9 mouse cellular contexts compared by ENCODE assay signal in the genomic region with DNA sequence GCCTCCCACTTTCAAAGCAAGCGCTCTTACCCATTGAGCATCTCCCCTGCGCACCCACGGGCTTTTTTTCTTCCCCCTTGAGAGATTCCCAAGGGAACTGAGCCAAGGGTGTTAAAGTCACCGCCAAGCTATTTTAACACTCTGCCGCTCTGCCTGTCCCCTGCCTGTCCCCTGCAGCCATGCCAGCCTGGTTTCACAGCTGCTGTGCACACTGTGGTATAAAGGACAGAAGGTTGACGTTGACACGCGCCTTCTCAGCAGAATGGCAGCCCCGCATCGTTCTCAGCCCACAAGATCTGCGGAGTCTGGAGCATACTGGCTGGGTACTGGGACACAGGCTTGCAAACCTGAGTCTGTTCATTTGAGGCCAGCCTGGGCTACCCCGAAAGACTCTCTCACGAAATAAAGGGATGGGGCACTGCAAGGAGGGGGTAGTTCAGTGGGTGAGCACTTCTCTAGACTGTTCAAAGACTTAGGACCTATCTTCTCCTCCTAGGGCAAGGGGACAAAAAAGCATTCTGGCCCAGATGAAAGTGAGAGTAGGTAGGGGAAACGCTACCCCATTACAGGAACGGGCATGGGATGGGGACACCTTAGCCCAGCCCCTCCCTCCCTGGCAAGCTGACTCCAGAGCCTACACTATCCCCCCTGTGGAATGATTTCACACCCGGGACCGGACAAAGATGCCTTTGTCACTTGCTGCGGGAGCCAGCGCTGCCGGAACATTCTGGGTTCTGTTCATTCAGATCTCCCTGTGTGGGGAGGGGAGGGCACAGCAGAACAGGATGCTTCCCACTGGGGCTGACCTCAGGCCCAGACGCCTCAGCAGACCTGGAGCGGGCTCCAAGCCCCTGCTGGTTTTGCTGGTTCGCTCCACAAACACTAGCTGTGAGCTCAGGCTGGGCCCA. TPM values are rescaled to one million over a fixed set of nuclear protein-coding genes. Genes with fewer than 3 reads are reported as not detected.
DNase-seq lines count a peak whose midpoint lies in the region; ATAC-seq lines count a peak whose summit lies in the region.
"Had no signal": no experiment of that assay in that cellular context is flagged by ENCODE, and none has a peak within 500 bp of the region (broad histone marks: within the 10 kb centered on the region; RNA-seq: fewer than 3 reads in every experiment).

No protein-coding gene starts in this region.

- WGBS in embryonic facial prominence, embryonic 13.5 days = 61% methylated on average over 23 of the region's 23 CpGs
- WGBS in limb, embryonic 15.5 days = 54% methylated on average over 23 of the region's 23 CpGs

- H3K36me3 ChIP-seq in embryonic facial prominence, embryonic 13.5 days = peaks cover 12% of the 10 kb centered on the region
- H3K36me3 ChIP-seq in limb, embryonic 15.5 days = no peaks in the 10 kb centered on the region

- H3K4me3 ChIP-seq in embryonic facial prominence, embryonic 13.5 days = no peak overlapping the region
- H3K4me3 ChIP-seq in limb, embryonic 15.5 days = no peak overlapping the region

- H3K27me3 ChIP-seq in embryonic facial prominence, embryonic 13.5 days = no peaks in the 10 kb centered on the region
- no peaks in the 10 kb centered on the region for H3K27me3 ChIP-seq in limb, embryonic 15.5 days

- 0 out of 2 replicates have a peak, but pooled peaks cover 4% of the 10 kb centered on the region for H3K9me3 ChIP-seq in embryonic facial prominence, embryonic 13.5 days
- H3K9me3 ChIP-seq in limb, embryonic 15.5 days = no peaks in the 10 kb centered on the region

- peak; percentile 51 for DNase-seq in embryo, embryonic 11 days
- no peak for DNase-seq in embryo, embryonic 10 days (ENCODE audit: low spot score)
- DNase-seq in heart, postnatal 4 days = peak; percentile 52
- DNase-seq in yolk sac, embryonic 10.5 days (ENCODE audit: low spot score) = no peak
- no peak for DNase-seq in spleen, postnatal 10 days (ENCODE audit: low spot score in 2 of 2)
- DNase-seq in thymus, postnatal 36 days = no peak
- DNase-seq: lung, embryonic 14.5 days had no signal

- peaks cover 22% of the 10 kb centered on the region for H3K4me1 ChIP-seq in embryonic facial prominence, embryonic 13.5 days
- peaks cover 21% of the 10 kb centered on the region for H3K4me1 ChIP-seq in limb, embryonic 15.5 days

- H3K27ac ChIP-seq in embryonic facial prominence, embryonic 13.5 days = peak overlapping the region; percentile 39
- H3K27ac ChIP-seq in limb, embryonic 15.5 days = peak overlapping the region; percentile 72

- H3K4me2 ChIP-seq in embryonic facial prominence, embryonic 13.5 days = no peak overlapping the region
- H3K4me2 ChIP-seq in limb, embryonic 15.5 days = no peak overlapping the region
- H3K4me2 ChIP-seq: lung, embryonic 14.5 days had no signal

- no peak for ATAC-seq in embryonic facial prominence, embryonic 13.5 days (ENCODE audit: insufficient number of reproducible peaks, insufficient read depth, low FRiP score, low TSS enrichment, low read depth)
- ATAC-seq in limb, embryonic 15.5 days (ENCODE audit: insufficient number of reproducible peaks, low FRiP score, low TSS enrichment, low read depth) = peak; percentile 56; the same call in 1 of the 2 replicates

- H3K9ac ChIP-seq in embryonic facial prominence, embryonic 13.5 days = no peak overlapping the region; the same call in 1 of the 2 replicates
- H3K9ac ChIP-seq in limb, embryonic 15.5 days = no peak overlapping the region
- H3K9ac ChIP-seq: lung, embryonic 14.5 days had no signal

RNA-seq across cellular contexts. Expression of a gene that starts 21.8 kb away (rescaled TPM):
- polyA plus RNA-seq in embryonic facial prominence, embryonic 13.5 days (2015; fragmentation: Nextera tagmentation; extraction: Ambion mirVana) = 28.4 and 28.5 TPM in 2 replicates
- total RNA-seq in heart, postnatal 4 days (2021) = 10 to 100 TPM; 13.8 to 14.8 TPM
- 17.7 and 19.1 TPM in 2 replicates for polyA plus RNA-seq in limb, embryonic 15.5 days (2015; fragmentation: Nextera tagmentation; extraction: Ambion mirVana)

Comparison
In these comparisons a context has a peak if more than half of its experiments do, and no peak if none do; other contexts are left out.
1. DNase-seq: peak in embryo, embryonic 11 days (single experiment) and heart, postnatal 4 days (single experiment); none in embryo, embryonic 10 days (single experiment), yolk sac, embryonic 10.5 days (single experiment), spleen, postnatal 10 days (0 of 2) and thymus, postnatal 36 days (0 of 2).